Mouse (Mus musculus) gastrocnemius, postnatal 14 days (tissue): ENCODE results near the gene Gm21679. TPM values are rescaled to one million over a fixed set of nuclear protein-coding genes. Genes with fewer than 3 reads are reported as not detected.
"Not testable (repeated sequence)": the region's sequence is repeated elsewhere in the genome, so short reads cannot be mapped to it uniquely, and the experiment has no call there.

ENCODE experiments used
- DNase-seq: peaks from one replicate; pipeline ENCODE4 v3.0.0; 2021; ENCODE audit warnings: mixed read lengths
- intact Hi-C: fragments of 180-260 bp; cut with DNase I; formaldehyde crosslinking; loops from one replicate; pipeline ENCODE4 v1.15.1; 2025; ENCODE audit warnings: low total_unique reads
- long read RNA-seq, 2 experiments: library from polyadenylated mRNA; stranded (forward); transcript quantifications; one replicate each; pipeline ENCODE4 v2.0.0; 2021
- total RNA-seq, 2 experiments: library from RNA; stranded (reverse); gene quantifications; 2 replicates each; pipeline ENCODE4 v1.2.3; 2021

The Gm21679 gene
- not detected for total RNA-seq
- long read RNA-seq, experiment 1, result 0 reads
- long read RNA-seq, experiment 2, result 0 reads

- DNase-seq, intact Hi-C loops: not testable (repeated sequence)
These were observed at the start of gene Gm21679 for GRCm38 (mm10) chrY:29683270-29683669. Gm21679 (minus strand) TSS chrY:29683370.
